In genomic region chr8:123411781-123412327, GRCm38 (mm10) we compare ENCODE assay signal across 7 mouse cellular contexts. TPM values are rescaled to one million over a fixed set of nuclear protein-coding genes. Genes with fewer than 3 reads are reported as not detected.
A peak's percentile ranks its signal among the peaks of the same experiment; 100 is the strongest.
DNase-seq lines count a peak whose midpoint lies in the region; ATAC-seq and TF ChIP-seq lines count a peak whose summit lies in the region.

No protein-coding gene starts in this region.

- H3K36me3 ChIP-seq in liver, embryonic 11.5 days (ENCODE audit: control insufficient read depth, insufficient read depth, low read length): no peaks in the 10 kb centered on the region
- no peaks in the 10 kb centered on the region for H3K36me3 ChIP-seq in hindbrain, embryonic 11.5 days (ENCODE audit: control insufficient read depth, insufficient read depth, low read length)
- no peaks in the 10 kb centered on the region for H3K36me3 ChIP-seq in midbrain, embryonic 15.5 days (replicated peaks)

- peak overlapping the region; percentile 67 for H3K4me2 ChIP-seq in liver, embryonic 11.5 days
- H3K4me2 ChIP-seq in hindbrain, embryonic 11.5 days (replicated peaks; ENCODE audit: low read depth, low read length): peak overlapping the region; percentile 74
- H3K4me2 ChIP-seq in midbrain, embryonic 15.5 days: peak overlapping the region; percentile 95

- H3K9me3 ChIP-seq in liver, embryonic 11.5 days (ENCODE audit: control insufficient read depth, low read length): no peaks in the 10 kb centered on the region
- H3K9me3 ChIP-seq in hindbrain, embryonic 11.5 days (ENCODE audit: control insufficient read depth, low read length): no peaks in the 10 kb centered on the region
- H3K9me3 ChIP-seq in midbrain, embryonic 15.5 days: no peaks in the 10 kb centered on the region

- no peak for ATAC-seq in liver, embryonic 11.5 days (replicated peaks; ENCODE audit: low FRiP score)
- peak; percentile 34 for ATAC-seq in hindbrain, embryonic 11.5 days (ENCODE audit: low FRiP score)
- ATAC-seq in midbrain, embryonic 15.5 days (replicated peaks): peak; percentile 41
- no peak for ATAC-seq in erythroid progenitor cell, adult 5-6 weeks (replicated peaks; ENCODE audit: low FRiP score, poor library complexity, severe bottlenecking)
- no peak for ATAC-seq in activated CD4-positive, CD25-positive, alpha-beta regulatory T cell, adult 4 months

- no peak for TF ChIP-seq CTCF in cortical plate, adult 2 months (IDR thresholded peaks at IDR 0.05; ENCODE audit: extremely low read depth, insufficient read depth, low read length)

- peaks cover 44% of the 10 kb centered on the region for H3K4me1 ChIP-seq in liver, embryonic 11.5 days (replicated peaks; ENCODE audit: control insufficient read depth, insufficient read depth, low read length)
- peaks cover 5% of the 10 kb centered on the region; the same call in 1 of the 2 replicates for H3K4me1 ChIP-seq in cortical plate, adult 2 months (ENCODE audit: control insufficient read depth, insufficient read depth, low read length)
- H3K4me1 ChIP-seq in hindbrain, embryonic 11.5 days (replicated peaks; ENCODE audit: control insufficient read depth, insufficient read depth, low read length): peaks cover 2% of the 10 kb centered on the region
- H3K4me1 ChIP-seq in midbrain, embryonic 15.5 days: peaks cover 38% of the 10 kb centered on the region

- H3K4me3 ChIP-seq in liver, embryonic 11.5 days (ENCODE audit: low read depth, low read length): peak overlapping the region; percentile 34
- H3K4me3 ChIP-seq in cortical plate, adult 2 months (ENCODE audit: insufficient read depth, low read length): peak overlapping the region; percentile 99
- peak overlapping the region; percentile 86 for H3K4me3 ChIP-seq in hindbrain, embryonic 11.5 days (ENCODE audit: low read depth, low read length)
- peak overlapping the region; percentile 74 for H3K4me3 ChIP-seq in midbrain, embryonic 15.5 days

- WGBS in liver, embryonic 11.5 days: 11% methylated on average over 16 of the region's 16 CpGs
- 4% methylated on average over 16 of the region's 16 CpGs for WGBS in hindbrain, embryonic 11.5 days
- 2% methylated on average over 16 of the region's 16 CpGs for WGBS in midbrain, embryonic 15.5 days

- H3K27ac ChIP-seq in liver, embryonic 11.5 days (ENCODE audit: low read depth, low read length): no peak overlapping the region
- peak overlapping the region; percentile 80 for H3K27ac ChIP-seq in cortical plate, adult 2 months (ENCODE audit: insufficient read depth, low read length)
- peak overlapping the region; percentile 96 for H3K27ac ChIP-seq in hindbrain, embryonic 11.5 days (ENCODE audit: low read depth, low read length)
- H3K27ac ChIP-seq in midbrain, embryonic 15.5 days: peak overlapping the region; percentile 98

- DNase-seq in liver, embryonic 11.5 days (ENCODE audit: low spot score): no peak
- no peak for DNase-seq in liver
- peak; percentile 59 for DNase-seq in hindbrain, embryonic 11.5 days (ENCODE audit: low spot score)

- TF ChIP-seq POLR2A in cortical plate, adult 2 months (IDR thresholded peaks at IDR 0.05; ENCODE audit: extremely low read depth, insufficient read depth, low read length): no peak

- peaks cover 58% of the 10 kb centered on the region for H3K27me3 ChIP-seq in liver, embryonic 11.5 days (replicated peaks; ENCODE audit: control insufficient read depth, insufficient read depth, low read length)
- peaks cover 10% of the 10 kb centered on the region; the same call in 1 of the 2 replicates for H3K27me3 ChIP-seq in hindbrain, embryonic 11.5 days (ENCODE audit: control insufficient read depth, insufficient read depth, low read length)
- H3K27me3 ChIP-seq in midbrain, embryonic 15.5 days (replicated peaks): no peaks in the 10 kb centered on the region

- H3K9ac ChIP-seq in liver, embryonic 11.5 days (ENCODE audit: low read depth, low read length): no peak overlapping the region
- H3K9ac ChIP-seq in hindbrain, embryonic 11.5 days (ENCODE audit: low read depth, low read length): peak overlapping the region; percentile 95
- peak overlapping the region; percentile 94 for H3K9ac ChIP-seq in midbrain, embryonic 15.5 days

RNA-seq across cellular contexts. Expression of gene Tubb3, which starts 0.6 kb away (rescaled TPM):
- polyA plus RNA-seq in liver, embryonic 11.5 days (2014; fragmentation: Nextera tagmentation; extraction: Ambion mirVana): 6.0 and 6.9 TPM in 2 replicates
- polyA plus RNA-seq in cortical plate, adult 2 months (2012; rRNA removed): 491 and 518 TPM in 2 replicates
- 950 and 1,011 TPM in 2 replicates for polyA plus RNA-seq in hindbrain, embryonic 11.5 days (2014; fragmentation: Nextera tagmentation; extraction: Ambion mirVana)
- polyA plus RNA-seq in midbrain, embryonic 15.5 days (2015; fragmentation: Nextera tagmentation; extraction: Ambion mirVana): 2,127 and 2,170 TPM in 2 replicates
- not detected in 2 replicates for total RNA-seq in erythroid progenitor cell, adult 5-6 weeks (2015; ENCODE audit: low replicate concordance)
- not detected in 2 replicates for total RNA-seq in erythroid progenitor cell, adult 5-6 weeks (2017; ENCODE audit: low replicate concordance)
- under 1 TPM; 0.53 to 0.68 TPM for polyA plus RNA-seq in activated CD4-positive, CD25-positive, alpha-beta regulatory T cell, adult 4 months (2017; shearing (Covaris generic))

RNA-seq across cellular contexts. Expression of gene Mc1r, which starts 4.9 kb away (rescaled TPM):
- polyA plus RNA-seq in liver, embryonic 11.5 days (2014; fragmentation: Nextera tagmentation; extraction: Ambion mirVana): 0.04 and 0.06 TPM in 2 replicates
- polyA plus RNA-seq in cortical plate, adult 2 months (2012; rRNA removed): 0.02 and 0.06 TPM in 2 replicates
- 0.11 and 0.49 TPM in 2 replicates for polyA plus RNA-seq in hindbrain, embryonic 11.5 days (2014; fragmentation: Nextera tagmentation; extraction: Ambion mirVana)
- polyA plus RNA-seq in midbrain, embryonic 15.5 days (2015; fragmentation: Nextera tagmentation; extraction: Ambion mirVana): 0.10 and 0.17 TPM in 2 replicates
- total RNA-seq in erythroid progenitor cell, adult 5-6 weeks (2015; ENCODE audit: low replicate concordance): not detected in 2 replicates
- not detected in 2 replicates for total RNA-seq in erythroid progenitor cell, adult 5-6 weeks (2017; ENCODE audit: low replicate concordance)
- polyA plus RNA-seq in activated CD4-positive, CD25-positive, alpha-beta regulatory T cell, adult 4 months (2017; shearing (Covaris generic)): not detected

RNA-seq across cellular contexts. Expression of gene Def8, which starts 11.5 kb away (rescaled TPM):
- 27.0 and 32.7 TPM in 2 replicates for polyA plus RNA-seq in liver, embryonic 11.5 days (2014; fragmentation: Nextera tagmentation; extraction: Ambion mirVana)
- 42.8 and 43.2 TPM in 2 replicates for polyA plus RNA-seq in cortical plate, adult 2 months (2012; rRNA removed)
- polyA plus RNA-seq in hindbrain, embryonic 11.5 days (2014; fragmentation: Nextera tagmentation; extraction: Ambion mirVana): 32.5 and 32.7 TPM in 2 replicates
- 48.4 and 49.8 TPM in 2 replicates for polyA plus RNA-seq in midbrain, embryonic 15.5 days (2015; fragmentation: Nextera tagmentation; extraction: Ambion mirVana)
- 8.8 and 15.1 TPM in 2 replicates for total RNA-seq in erythroid progenitor cell, adult 5-6 weeks (2015; ENCODE audit: low replicate concordance)
- total RNA-seq in erythroid progenitor cell, adult 5-6 weeks (2017; ENCODE audit: low replicate concordance): 3.5 and 8.9 TPM in 2 replicates
- polyA plus RNA-seq in activated CD4-positive, CD25-positive, alpha-beta regulatory T cell, adult 4 months (2017; shearing (Covaris generic)): 10 to 100 TPM in 1 of 2 experiments, 1 to 10 TPM in 1; 5.6 to 11.1 TPM

RNA-seq across cellular contexts. Expression of gene Tcf25, which starts 38.3 kb away (rescaled TPM):
- polyA plus RNA-seq in liver, embryonic 11.5 days (2014; fragmentation: Nextera tagmentation; extraction: Ambion mirVana): 136 and 147 TPM in 2 replicates
- 659 and 685 TPM in 2 replicates for polyA plus RNA-seq in cortical plate, adult 2 months (2012; rRNA removed)
- 179 and 181 TPM in 2 replicates for polyA plus RNA-seq in hindbrain, embryonic 11.5 days (2014; fragmentation: Nextera tagmentation; extraction: Ambion mirVana)
- 324 and 331 TPM in 2 replicates for polyA plus RNA-seq in midbrain, embryonic 15.5 days (2015; fragmentation: Nextera tagmentation; extraction: Ambion mirVana)
- total RNA-seq in erythroid progenitor cell, adult 5-6 weeks (2015; ENCODE audit: low replicate concordance): 36.4 and 48.6 TPM in 2 replicates
- 27.2 and 70.3 TPM in 2 replicates for total RNA-seq in erythroid progenitor cell, adult 5-6 weeks (2017; ENCODE audit: low replicate concordance)
- polyA plus RNA-seq in activated CD4-positive, CD25-positive, alpha-beta regulatory T cell, adult 4 months (2017; shearing (Covaris generic)): 10 to 100 TPM; 84.9 to 92.3 TPM

Comparison
In these comparisons a context has a peak if more than half of its experiments do, and no peak if none do; other contexts are left out.
1. ATAC-seq: peak in hindbrain, embryonic 11.5 days (single experiment) and midbrain, embryonic 15.5 days (single experiment); none in liver, embryonic 11.5 days (single experiment), erythroid progenitor cell, adult 5-6 weeks (single experiment) and activated CD4-positive, CD25-positive, alpha-beta regulatory T cell, adult 4 months (single experiment).
2. H3K4me3 ChIP-seq: peak in every context shown above with its lines; median percentile 99 in cortical plate, adult 2 months; 86 in hindbrain, embryonic 11.5 days; 74 in midbrain, embryonic 15.5 days; 34 in liver, embryonic 11.5 days.
3. RNA of gene Tubb3, which starts 0.6 kb away (polyA plus RNA-seq): 2,127 to 2,170 TPM in midbrain, embryonic 15.5 days, 950 to 1,011 TPM in hindbrain, embryonic 11.5 days and 491 to 518 TPM in cortical plate, adult 2 months; 6.0 to 6.9 TPM in liver, embryonic 11.5 days and 0.53 to 0.68 TPM in activated CD4-positive, CD25-positive, alpha-beta regulatory T cell, adult 4 months; every median in the first group is over 10 times any median in the second.
4. Peak in every context shown above with its lines, with median percentiles within 50 percentile points of each other: H3K4me2 ChIP-seq.